15 mouse cellular contexts compared by ENCODE assay signal in the genomic region with DNA sequence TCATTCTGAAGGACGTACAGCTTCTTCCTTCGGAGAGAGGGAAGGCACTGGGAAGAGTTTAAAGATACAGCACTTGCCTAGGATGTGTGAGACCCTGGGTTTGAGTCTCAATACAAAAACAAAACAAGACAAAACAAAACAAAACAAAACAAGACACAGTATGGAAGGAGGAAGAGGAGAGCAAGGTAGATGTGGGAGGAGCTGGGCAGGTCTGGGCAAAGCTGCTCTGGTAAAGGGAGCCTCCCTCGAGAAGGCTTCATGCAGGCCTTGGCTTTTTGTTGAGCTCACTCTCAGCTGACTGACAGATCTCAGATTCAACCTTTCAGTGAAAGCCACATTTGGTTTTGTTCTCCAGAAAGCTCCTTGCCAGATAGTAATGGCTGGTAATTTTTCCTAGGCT. TPM values are rescaled to one million over a fixed set of nuclear protein-coding genes. Genes with fewer than 3 reads are reported as not detected.
"Had no signal": no experiment of that assay in that cellular context is flagged by ENCODE, and none has a peak within 500 bp of the region (broad histone marks: within the 10 kb centered on the region; RNA-seq: fewer than 3 reads in every experiment).

Gene Rbp2 (plus strand): TSS at position 301 of the 400 bp plus-strand sequence.

- H3K4me1 ChIP-seq: midbrain, embryonic 10.5 days; neural tube, embryonic 15.5 days had no signal

- H3K9me3 ChIP-seq: midbrain, embryonic 10.5 days; neural tube, embryonic 15.5 days had no signal

- H3K27ac ChIP-seq: kidney, postnatal 0 days; midbrain, embryonic 10.5 days; neural tube, embryonic 15.5 days had no signal

- H3K9ac ChIP-seq: neural tube, embryonic 15.5 days had no signal

- H3K36me3 ChIP-seq: midbrain, embryonic 10.5 days; neural tube, embryonic 15.5 days had no signal

- ATAC-seq: hindbrain, embryonic 16.5 days; lung, postnatal 0 days had no signal

- H3K4me3 ChIP-seq: midbrain, embryonic 10.5 days; myocyte; neural tube, embryonic 15.5 days had no signal

- DNase-seq: kidney, adult 9 months; kidney, postnatal 36 days; left cerebral cortex, postnatal 4 days; lung, adult 18-20 months; lung, postnatal 4 days; midbrain, embryonic 14.5 days; right cerebral cortex, adult 18-20 months; spleen, adult 18-20 months; thymus, postnatal 4 days had no signal

- H3K4me2 ChIP-seq: neural tube, embryonic 15.5 days had no signal

RNA-seq across cellular contexts. Expression of gene Rbp2, which starts in this region (rescaled TPM):
- polyA plus RNA-seq: midbrain, embryonic 14.5 days had no signal
